9 mouse cellular contexts compared by ENCODE assay signal in genomic region chr4:62480709-62481605, GRCm38 (mm10). TPM values are rescaled to one million over a fixed set of nuclear protein-coding genes. Genes with fewer than 3 reads are reported as not detected.
A peak's percentile ranks its signal among the peaks of the same experiment; 100 is the strongest.
DNase-seq lines count a peak whose midpoint lies in the region; ATAC-seq lines count a peak whose summit lies in the region.
"Had no signal": no experiment of that assay in that cellular context is flagged by ENCODE, and none has a peak within 500 bp of the region (broad histone marks: within the 10 kb centered on the region; RNA-seq: fewer than 3 reads in every experiment).

No protein-coding gene starts in this region.

- WGBS in stomach, embryonic 16.5 days: 36% methylated on average over 10 of the region's 10 CpGs

- peaks cover 10% of the 10 kb centered on the region for H3K4me1 ChIP-seq in stomach, embryonic 16.5 days (ENCODE audit: control insufficient read depth, insufficient read depth, low read length)

- peak; percentile 9; the same call in 1 of the 2 replicates for ATAC-seq in stomach, embryonic 16.5 days (ENCODE audit: insufficient read depth, low FRiP score)

- H3K9me3 ChIP-seq in stomach, embryonic 16.5 days (replicated peaks; ENCODE audit: control insufficient read depth, low read length): no peaks in the 10 kb centered on the region

- H3K27me3 ChIP-seq in stomach, embryonic 16.5 days (ENCODE audit: control insufficient read depth, insufficient read depth, low read length): no peaks in the 10 kb centered on the region

- DNase-seq in embryo, embryonic 10.5 days (ENCODE audit: low spot score): peak; percentile 8
- DNase-seq in embryo, embryonic 10 days (ENCODE audit: low spot score): no peak
- DNase-seq in spleen, postnatal 36 days (ENCODE audit: low spot score in 2 of 2): peak; percentile 66 to 70
- no peak for DNase-seq in spleen, postnatal 4 days (ENCODE audit: low spot score in 2 of 2)
- DNase-seq in kidney, postnatal 25 days: peak; percentile 56 to 60
- DNase-seq in frontal cortex, adult 2 months (ENCODE audit: extremely low spot score in 1 of 2, low spot score in 1 of 2): no peak
- no peak for DNase-seq in urinary bladder, adult 18-20 months (ENCODE audit: low spot score in 2 of 2)

- no peaks in the 10 kb centered on the region for H3K36me3 ChIP-seq in stomach, embryonic 16.5 days (ENCODE audit: control insufficient read depth, insufficient read depth, low read length)

- H3K9ac ChIP-seq in stomach, embryonic 16.5 days (ENCODE audit: low read length): peak overlapping the region; percentile 77

- H3K4me2 ChIP-seq in stomach, embryonic 16.5 days (ENCODE audit: low read depth, low read length): peak overlapping the region; percentile 90

- peak overlapping the region; percentile 84; the same call in 1 of the 2 replicates for H3K27ac ChIP-seq in stomach, embryonic 16.5 days (ENCODE audit: low read length)
- H3K27ac ChIP-seq: macrophage had no signal

- H3K4me3 ChIP-seq in stomach, embryonic 16.5 days (replicated peaks; ENCODE audit: low read length): peak overlapping the region; percentile 61

RNA-seq across cellular contexts. Expression of gene Bspry, which starts 1.1 kb away (rescaled TPM):
- polyA plus RNA-seq in stomach, embryonic 16.5 days (2015; fragmentation: Nextera tagmentation; extraction: Ambion mirVana): 29.3 and 35.5 TPM in 2 replicates
- polyA plus RNA-seq in frontal cortex, adult 2 months (2012; rRNA removed): 0.60 and 0.78 TPM in 2 replicates

RNA-seq across cellular contexts. Expression of gene Wdr31, which starts 10.3 kb away (rescaled TPM):
- 6.8 and 8.0 TPM in 2 replicates for polyA plus RNA-seq in stomach, embryonic 16.5 days (2015; fragmentation: Nextera tagmentation; extraction: Ambion mirVana)
- 7.1 and 8.4 TPM in 2 replicates for polyA plus RNA-seq in frontal cortex, adult 2 months (2012; rRNA removed)

RNA-seq across cellular contexts. Expression of gene Hdhd3, which starts 22.3 kb away (rescaled TPM):
- 30.0 and 32.1 TPM in 2 replicates for polyA plus RNA-seq in stomach, embryonic 16.5 days (2015; fragmentation: Nextera tagmentation; extraction: Ambion mirVana)
- polyA plus RNA-seq in frontal cortex, adult 2 months (2012; rRNA removed): 6.8 and 8.0 TPM in 2 replicates

RNA-seq across cellular contexts. Expression of gene Alad, which starts 38.8 kb away (rescaled TPM):
- polyA plus RNA-seq in stomach, embryonic 16.5 days (2015; fragmentation: Nextera tagmentation; extraction: Ambion mirVana): 144 and 150 TPM in 2 replicates
- polyA plus RNA-seq in frontal cortex, adult 2 months (2012; rRNA removed): 37.2 and 43.1 TPM in 2 replicates

RNA-seq across cellular contexts. Expression of gene Pole3, which starts 43.9 kb away (rescaled TPM):
- polyA plus RNA-seq in stomach, embryonic 16.5 days (2015; fragmentation: Nextera tagmentation; extraction: Ambion mirVana): 76.0 and 77.8 TPM in 2 replicates
- 30.6 and 31.3 TPM in 2 replicates for polyA plus RNA-seq in frontal cortex, adult 2 months (2012; rRNA removed)

Comparison
In these comparisons a context has a peak if more than half of its experiments do, and no peak if none do; other contexts are left out.
1. DNase-seq: peak in embryo, embryonic 10.5 days (single experiment), spleen, postnatal 36 days (2 of 2) and kidney, postnatal 25 days (2 of 2); none in embryo, embryonic 10 days (single experiment), spleen, postnatal 4 days (0 of 2), frontal cortex, adult 2 months (0 of 2) and urinary bladder, adult 18-20 months (0 of 2).
2. RNA of gene Bspry, which starts 1.1 kb away (polyA plus RNA-seq): 29.3 to 35.5 TPM in stomach, embryonic 16.5 days; 0.60 to 0.78 TPM in frontal cortex, adult 2 months; every median in the first group is over 10 times any median in the second.